Mouse (Mus musculus): ENCODE results near the gene Jmjd1c.
"Not testable (repeated sequence)": the region's sequence is repeated elsewhere in the genome, so short reads cannot be mapped to it uniquely, and the experiment has no call there.

Jmjd1c gene

DNA sequence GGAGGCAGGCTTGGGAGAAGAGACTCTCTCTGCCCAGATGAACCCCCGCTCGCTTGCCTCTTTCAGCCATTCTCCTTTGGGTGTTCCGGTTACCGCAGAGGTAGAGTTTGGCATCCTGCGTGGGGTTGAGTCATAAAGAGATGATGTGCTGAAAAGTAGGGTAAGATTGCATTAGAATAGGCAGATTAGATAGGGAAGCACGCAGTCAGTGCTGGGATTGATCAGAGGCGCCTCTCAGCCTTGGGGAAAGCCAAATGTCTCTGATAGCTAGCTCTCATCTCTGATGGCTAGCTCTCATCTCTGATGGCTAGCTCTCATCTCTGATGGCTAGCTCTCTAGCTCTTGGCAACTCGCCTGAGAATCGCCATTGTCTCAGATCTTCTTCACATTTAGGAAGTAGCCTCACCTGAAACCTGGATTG is 4.9 kb downstream of the Jmjd1c start:
- DNase-seq (ENCODE audit: low read depth, low spot score), result peak; percentile 66

DNA sequence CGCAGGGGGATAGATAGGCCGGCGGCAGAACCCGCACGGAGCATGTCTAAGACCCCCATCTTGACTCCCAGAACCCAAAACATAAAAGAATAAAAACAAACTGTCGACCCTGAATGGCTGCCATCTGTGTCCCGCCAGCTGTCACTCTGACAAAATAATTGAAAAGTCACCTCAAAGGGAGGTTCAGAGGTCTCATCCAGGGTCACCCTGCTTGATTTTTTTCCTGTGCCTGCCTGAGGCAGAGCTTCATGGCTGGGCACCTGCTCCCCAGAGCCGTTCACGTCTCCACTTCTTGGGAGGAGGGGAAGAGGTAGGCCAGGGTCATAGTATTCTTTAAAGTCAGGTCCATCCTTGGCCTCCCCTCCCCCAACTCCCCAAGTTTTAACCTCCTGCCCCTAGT is 8.6 kb downstream of the Jmjd1c start:
- DNase-seq (ENCODE audit: low read depth, low spot score), result no peak

DNA sequence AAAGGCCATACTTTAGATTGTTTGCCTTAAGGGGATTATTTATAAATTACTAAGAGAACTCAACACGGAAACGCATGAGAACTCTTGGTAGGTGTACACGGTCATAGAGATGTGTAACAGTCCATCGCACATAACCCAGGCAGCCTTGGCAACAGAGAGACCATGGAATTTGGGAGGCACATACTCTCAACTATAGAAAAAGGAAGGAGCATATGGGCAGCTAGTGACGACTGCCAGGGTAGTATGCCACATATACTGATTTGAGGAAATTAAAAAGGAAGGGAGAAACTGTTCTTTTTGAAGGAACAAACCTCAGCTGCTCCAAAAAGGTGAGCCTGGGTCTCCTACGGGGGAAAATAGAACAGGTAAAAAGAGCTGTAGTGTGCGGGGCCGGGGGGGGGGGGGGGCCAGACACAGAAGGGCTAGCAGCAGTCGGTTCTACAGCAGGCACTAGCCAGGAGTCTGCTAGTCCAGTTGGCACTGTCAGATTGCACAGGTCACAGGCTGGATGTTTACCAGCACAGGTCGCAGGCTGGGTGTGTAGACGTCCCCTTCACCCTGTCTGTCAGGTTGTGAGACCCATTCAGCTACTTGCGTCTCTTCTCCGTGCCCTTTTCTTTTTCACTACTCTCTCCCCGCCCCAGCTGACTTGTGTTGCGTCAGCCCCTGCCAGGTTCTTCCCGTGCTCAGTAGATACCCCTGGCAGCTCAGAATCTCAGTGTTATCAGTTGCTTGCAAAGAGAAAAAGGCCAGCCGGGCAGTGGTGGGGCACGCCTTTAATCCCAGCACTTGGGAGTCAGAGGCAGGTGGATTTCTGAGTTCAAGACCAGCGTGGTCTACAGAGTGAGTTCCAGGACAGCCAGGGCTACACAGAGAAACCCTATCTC is 9.6 kb downstream of the Jmjd1c start:
- DNase-seq (ENCODE audit: low read depth, low spot score), result no peak

DNA sequence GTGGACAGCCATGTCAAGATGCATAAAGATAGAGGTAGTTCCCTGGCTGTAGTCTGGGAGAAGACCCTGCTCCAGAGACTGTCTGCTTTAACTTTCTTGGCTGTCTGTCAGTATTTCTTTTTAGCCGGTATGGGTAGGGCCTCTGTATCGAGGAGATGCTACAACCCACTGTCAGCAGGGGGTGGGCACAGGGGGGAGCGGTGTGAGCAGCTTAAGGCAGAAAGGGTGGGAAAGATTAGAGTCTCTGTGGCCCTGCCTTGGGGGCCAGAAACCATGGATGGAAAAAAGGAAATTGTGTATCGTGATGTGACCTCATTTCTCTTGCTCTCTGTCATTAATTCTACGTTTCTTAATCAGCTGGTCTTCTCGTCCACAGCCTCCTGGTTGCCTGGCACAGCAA is 10.5 kb downstream of the Jmjd1c start:
- DNase-seq (ENCODE audit: low read depth, low spot score), result no peak

DNA sequence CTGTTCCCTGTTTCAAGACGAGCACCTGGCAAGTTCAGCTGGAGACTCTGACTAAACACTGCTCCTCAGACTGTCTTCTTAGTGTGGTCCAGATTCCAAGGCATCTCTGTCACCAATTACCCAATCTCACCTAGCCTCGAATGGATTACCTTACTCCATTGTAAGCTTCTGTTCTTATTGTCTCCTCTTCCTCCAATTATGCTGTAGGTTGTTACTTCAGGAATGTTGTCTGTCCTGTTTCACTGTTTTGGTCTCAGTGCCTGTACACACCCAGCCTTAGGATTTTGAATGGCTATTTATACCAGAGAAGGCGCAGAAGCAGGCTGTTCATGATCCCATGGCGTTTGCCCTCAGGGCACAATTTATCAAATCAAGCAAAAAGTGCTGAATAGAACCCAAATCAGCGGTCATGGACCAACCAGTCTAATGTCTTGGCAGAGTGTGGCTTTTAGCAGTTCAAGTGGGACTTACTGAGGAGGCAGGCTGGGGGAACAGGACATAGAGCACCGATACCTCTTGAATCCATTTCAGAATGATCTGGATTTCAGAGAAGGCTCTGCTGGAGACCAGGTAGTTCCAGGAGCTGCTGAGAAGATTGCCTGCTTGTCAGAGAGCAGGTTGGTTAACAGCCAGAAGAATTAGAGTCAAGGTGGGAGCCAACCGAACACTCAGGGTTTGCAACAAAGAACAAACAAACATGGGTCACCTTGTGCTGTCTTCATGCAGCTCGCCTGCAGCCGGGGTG is 11.3 kb downstream of the Jmjd1c start:
- no peak for DNase-seq (ENCODE audit: low read depth, low spot score)

DNA sequence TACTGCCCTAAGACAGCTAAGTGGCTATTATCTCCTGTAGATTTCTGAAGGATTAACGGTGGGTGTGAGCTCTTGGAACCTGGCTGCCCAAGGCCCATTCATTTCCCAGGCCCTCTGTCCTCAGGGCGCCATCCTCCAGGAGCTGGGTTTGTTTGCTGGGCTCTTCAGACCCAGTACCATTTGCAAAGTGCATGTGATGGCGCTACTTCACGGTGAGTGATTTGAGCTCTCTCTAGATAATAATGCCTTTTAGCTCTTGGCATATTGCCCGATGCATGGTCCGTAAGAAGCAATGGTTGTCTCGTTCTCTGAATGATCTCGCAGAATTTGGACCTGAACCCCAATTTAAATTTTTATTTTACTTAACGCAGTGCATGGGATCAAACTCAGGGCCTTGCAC is 12.2 kb downstream of the Jmjd1c start:
- no peak for DNase-seq (ENCODE audit: low read depth, low spot score)

DNA sequence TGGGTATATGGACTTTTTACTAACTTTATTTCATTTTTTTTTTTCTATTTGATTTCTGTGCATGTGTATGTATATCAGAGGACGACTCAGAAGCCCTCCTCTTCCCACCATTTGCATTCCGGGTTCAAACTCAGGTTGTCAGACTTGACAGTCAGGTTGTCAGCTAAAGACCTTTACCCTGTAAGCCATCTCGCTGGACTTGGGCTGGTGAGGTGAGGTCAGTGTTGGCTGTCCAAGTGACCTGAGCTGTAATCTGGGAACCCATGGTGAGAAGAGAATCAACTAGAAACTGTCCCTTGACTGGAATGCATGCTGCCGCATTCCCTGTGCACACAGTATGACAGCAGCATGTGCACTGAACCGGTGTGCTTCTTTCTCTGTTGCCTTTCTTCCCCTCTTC is 13.7 kb downstream of the Jmjd1c start:
- DNase-seq (ENCODE audit: low read depth, low spot score), result no peak

DNA sequence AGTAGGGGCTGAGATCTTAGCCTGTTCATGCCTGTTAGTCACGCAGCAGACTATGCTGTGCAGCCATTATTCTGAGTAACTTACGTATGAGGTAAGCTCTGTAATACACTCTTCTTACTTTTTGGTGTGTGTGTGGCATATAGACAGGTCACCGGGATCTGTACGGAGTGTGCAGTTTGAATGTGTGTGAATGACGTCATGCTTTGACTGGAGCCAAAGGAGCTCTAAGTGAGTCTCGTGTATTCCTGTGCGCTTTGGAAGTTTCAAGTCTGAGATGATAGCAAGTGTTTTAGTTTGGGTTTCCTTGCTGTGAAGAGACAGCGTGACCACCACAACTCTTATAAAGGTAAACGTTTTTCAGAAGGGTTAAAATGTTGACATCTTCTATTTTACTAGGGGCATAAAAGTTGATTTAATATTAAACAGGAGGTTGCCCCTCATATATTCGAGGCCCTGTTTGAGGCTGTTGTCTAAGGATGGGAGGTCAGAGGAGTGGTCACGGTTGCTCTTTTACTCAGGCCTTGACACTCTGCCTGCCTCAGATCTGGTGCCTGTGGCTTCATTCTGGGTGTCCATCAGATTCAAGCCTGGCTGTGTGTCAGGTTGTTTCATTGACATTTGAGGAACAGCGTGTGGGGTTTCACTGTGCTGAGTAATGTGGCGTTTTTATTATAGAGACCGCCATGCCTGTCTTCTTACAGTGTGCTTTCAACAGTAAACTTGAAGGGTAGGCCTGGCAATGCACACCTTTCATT is 15.3 kb downstream of the Jmjd1c start:
- DNase-seq (ENCODE audit: low read depth, low spot score), result no peak

DNA sequence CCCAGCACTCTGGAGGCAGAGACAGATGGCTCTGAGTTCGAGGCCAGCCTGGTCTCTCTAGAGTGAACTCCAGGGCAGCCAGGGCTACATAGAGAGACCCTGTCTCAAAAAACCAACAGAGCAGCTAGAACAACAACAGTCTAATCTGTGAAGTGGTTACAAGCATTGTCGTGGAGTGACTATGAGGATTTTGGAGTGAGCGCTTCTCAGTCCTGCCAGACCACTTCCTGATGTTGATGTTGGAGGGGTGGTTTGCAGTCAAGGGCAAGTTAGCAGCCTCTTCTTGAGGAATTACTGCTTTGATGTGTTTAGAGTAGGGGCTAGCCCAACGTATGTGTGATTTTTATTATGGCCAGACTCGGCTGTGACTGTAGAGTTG is 15.9 kb downstream of the Jmjd1c start:
- no peak for DNase-seq (ENCODE audit: low read depth, low spot score)

DNA sequence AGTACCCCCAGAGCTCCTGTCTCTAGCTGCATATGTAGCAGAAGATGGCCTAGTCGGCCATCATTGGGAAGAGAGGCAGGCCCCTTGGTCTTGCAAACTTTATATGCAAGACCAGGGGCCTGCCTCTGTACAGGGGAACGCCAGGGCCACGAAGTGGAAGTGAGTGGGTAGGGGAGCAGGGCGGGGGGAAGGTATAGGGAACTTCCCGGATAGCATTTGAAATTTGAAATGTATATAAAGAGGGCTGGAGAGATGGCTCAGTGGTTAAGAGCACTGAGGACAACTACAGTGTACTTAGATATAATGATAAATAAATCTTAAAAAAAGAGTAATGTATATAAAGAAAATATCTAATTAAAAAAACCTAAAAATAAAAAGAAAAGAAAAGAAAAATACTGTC is 17.0 kb downstream of the Jmjd1c start:
- not testable (repeated sequence) for DNase-seq (ENCODE audit: low read depth, low spot score)

DNA sequence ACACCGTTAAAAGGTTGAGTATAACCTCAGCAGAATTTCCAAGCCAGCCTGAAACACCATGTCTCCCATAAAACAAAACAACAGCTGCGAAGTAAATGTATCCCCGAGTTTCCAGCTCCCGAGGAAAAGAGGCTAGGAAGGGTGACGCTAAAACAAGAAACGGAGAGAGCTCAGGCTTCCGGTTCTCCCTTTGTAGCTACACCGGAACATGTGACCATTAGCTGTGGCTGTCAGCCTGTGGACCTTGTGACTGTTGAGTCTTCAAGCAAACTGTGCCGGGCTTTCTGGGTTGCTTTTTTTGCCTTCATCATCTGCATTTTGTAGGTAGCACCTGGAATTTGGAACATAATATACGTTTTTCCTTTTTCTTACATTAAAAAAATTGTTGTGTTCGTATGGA is 17.9 kb downstream of the Jmjd1c start:
- no peak for DNase-seq (ENCODE audit: low read depth, low spot score)

DNA sequence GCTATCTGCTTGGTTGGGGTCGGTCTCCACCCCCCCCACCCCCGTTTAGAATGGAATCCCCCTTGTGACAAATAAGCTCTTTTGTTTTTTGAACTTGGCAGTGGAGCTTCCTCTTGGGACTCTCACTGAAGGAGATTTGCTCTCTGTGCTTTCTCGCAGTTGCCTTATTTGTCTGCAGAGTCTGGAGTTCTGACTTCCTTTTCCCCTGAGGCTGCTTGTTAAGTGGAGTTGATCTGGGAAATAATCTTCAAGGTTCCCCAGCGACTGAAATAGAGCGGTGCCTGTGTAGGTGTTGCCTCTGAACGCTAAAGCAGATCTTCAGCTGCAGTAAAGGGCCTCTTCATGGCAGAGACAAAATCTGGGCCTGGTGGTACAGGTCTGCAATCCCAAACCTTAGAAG is 19.2 kb downstream of the Jmjd1c start:
- peak; percentile 37 for DNase-seq (ENCODE audit: low read depth, low spot score)

DNA sequence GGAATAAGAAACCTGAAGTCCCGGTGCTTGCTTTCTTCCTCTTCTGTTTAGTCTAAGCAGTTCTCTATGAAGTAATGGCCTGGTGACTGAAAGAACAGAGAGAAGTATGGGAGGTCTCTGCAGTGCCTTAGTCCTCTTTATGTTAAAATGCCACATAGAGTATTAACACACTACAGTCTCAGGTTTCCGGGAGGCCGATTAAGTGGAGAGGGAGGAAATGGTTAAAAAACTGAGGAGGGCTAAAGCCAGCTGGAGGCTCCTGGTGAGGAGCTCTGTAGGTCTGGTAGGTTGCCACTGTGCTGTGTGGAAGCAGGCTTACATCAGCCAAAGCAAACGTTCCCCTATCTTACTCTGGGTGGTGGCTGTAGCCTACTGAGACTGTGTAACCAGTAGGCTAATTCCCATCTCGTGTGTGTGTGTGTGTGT is 19.8 kb downstream of the Jmjd1c start:
- no peak for DNase-seq (ENCODE audit: low read depth, low spot score)

DNA sequence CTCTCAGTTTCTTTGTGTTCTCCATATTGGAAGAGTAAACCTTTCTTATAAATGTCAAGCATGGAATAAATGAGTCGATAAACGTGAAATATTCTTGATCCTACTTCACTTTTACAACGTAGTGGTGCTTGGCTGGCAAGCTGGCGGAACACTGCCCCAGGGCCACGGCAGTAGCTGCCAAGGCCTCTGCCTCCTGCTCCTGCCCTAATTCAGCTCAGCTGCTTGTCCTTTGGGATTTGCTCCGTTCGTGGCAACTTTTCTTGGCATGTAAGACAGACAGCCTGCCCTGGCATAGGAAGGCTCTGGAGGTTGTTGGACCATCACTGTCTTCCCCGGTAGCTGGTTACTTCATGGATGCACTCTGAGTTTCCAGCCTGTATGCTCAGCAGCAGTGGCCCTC is 20.3 kb downstream of the Jmjd1c start:
- no peak for DNase-seq (ENCODE audit: low read depth, low spot score)

DNA sequence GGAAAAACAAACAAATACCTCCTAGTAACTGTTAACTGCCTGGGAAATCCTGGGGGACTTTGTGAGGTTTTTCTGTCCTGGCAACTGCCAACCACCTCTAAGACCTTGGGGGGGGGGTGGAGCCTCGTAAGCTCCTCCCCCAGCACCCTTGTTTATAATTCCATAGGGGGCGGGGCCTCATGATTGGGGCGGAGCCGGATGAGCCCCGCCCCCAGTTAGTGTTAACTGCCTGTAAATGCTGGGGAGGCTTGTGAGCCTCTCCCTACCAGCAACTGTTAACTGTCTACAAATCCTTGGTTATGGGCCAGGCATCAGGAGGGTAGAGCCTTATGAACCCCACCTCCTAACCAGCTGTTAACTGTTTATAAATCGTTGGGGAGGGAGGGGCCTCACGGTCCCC is 23.4 kb downstream of the Jmjd1c start:
- peak; percentile 48 for DNase-seq (ENCODE audit: low read depth, low spot score)

DNA sequence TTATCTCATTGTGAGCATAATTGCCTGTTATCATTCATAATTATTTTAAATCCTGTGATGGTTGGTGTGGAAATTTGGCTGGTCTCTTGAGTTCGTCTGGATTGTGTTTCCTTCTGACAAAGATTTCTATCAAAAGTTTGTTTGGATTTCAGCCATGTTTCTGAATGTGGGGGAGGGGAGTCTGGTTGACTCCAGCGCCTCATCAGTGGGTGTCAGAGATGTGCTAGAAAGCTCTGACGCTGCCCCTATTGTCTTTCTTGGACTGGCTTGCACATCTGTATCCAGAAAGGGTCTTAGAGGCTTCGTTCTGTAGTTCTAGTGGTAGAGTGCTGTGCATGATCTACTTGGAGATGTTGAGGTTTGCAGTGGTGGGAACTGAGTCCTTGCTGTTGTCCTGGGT is 24.3 kb downstream of the Jmjd1c start:
- DNase-seq (ENCODE audit: low read depth, low spot score), result peak; percentile 40

DNA sequence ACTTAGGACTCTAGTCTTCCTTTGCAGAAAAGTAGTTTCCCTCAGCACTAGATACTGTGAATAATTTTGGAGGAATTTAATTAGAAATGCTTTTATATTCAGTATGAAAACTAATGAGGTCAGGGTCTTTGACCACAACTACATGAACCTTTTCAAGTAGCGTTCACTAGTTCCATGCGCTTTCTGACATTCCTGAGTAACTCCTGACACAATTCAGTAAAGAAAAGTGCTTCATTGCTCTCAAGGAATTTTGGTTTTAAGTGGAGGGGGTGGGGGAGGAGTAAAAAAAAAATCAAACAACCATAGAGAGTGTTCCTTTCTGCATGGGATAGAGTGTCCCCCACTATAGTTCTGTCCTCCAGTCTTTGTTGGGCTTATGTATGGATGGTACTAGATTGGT is 24.7 kb downstream of the Jmjd1c start:
- DNase-seq (ENCODE audit: low read depth, low spot score), result no peak

DNA sequence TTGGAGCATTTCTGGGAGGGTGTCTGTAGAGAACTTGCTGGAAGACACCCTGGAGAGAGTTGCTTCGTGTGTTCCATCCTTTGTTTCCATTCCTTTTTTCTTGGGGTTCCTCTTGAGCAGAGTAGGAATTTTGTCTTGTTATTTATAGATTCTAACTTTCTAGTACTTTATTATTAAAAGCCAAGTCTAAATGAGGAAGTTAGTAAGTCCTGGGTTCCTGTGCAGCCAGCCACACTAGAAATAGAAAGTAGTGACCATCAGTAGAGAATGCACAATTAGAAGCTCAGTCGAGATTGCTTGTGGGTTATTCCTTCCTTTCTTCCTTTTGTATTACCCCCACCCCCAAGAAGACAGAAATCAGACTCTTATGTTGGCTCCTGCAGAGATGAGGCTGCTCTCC is 27.8 kb downstream of the Jmjd1c start:
- DNase-seq (ENCODE audit: low read depth, low spot score), result no peak

DNA sequence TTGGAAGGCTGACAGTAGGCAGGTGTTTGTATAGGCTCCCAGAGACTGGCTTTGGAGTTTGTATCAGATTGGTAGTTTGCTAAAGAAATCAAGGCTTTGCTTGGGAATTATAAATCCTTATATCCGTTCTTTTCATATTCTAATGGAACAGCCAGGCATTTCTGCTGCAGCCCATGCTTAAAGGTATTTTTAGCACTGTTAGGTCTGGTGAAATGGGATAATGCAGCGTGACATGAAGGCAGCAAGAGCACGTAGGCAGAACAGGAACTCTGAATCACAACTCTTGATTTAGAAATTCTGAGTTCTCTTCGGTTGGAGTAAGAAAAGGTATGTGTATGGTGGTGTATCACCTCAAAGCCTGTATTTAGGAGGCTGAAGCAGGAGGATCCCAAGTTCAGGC is 28.2 kb downstream of the Jmjd1c start:
- no peak for DNase-seq (ENCODE audit: low read depth, low spot score)

DNA sequence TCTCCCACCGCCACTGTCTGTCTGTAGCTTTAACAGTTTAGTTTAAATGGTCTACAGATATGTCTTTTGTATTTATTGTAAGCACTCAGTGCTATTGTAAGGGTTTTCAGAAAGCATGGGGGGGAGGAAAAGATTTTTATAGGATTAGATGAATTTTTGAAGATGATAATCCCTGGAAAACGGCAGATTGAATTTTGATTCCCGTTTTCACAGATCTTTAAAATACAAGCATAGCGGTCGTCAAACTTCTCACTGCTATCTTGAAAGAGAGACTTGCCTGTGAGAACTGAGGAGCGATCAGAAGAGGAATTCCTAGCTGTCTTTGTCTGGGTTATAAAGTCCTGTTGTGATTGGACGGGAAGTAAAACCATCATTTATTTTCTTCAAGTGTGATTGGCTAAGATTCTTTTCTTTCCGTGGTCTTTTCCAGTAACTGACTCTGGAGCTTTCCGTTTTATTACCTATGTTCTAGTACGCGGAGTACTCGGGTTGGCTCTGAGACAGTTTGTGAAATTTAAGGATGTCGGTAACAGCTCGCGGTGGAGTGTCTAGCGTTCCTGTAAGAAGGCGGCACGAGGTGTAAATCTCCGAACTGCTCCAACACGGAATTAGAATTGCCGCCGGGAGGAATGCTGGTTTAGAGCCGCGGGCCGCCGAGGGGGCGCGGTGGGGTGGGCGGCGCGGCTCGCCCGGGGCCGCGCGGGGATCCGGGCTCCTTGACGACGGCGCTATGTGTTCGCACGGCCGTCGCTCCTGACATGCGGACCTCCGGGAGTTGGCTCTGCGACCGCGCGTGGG is 30.3 kb downstream of the Jmjd1c start:
- peak; percentile 41 for DNase-seq (ENCODE audit: low read depth, low spot score)
